Mouse (Mus musculus) layer of hippocampus, adult 9-10 months (tissue): ENCODE data around the gene Dag1.
"Not testable (repeated sequence)": the region's sequence is repeated elsewhere in the genome, so short reads cannot be mapped to it uniquely, and the experiment has no call there.

Experiments used
- DNase-seq: peaks from one replicate; pipeline ENCODE4 v3.0.0; 2022; ENCODE audit warnings: low spot score

Dag1 gene

DNA sequence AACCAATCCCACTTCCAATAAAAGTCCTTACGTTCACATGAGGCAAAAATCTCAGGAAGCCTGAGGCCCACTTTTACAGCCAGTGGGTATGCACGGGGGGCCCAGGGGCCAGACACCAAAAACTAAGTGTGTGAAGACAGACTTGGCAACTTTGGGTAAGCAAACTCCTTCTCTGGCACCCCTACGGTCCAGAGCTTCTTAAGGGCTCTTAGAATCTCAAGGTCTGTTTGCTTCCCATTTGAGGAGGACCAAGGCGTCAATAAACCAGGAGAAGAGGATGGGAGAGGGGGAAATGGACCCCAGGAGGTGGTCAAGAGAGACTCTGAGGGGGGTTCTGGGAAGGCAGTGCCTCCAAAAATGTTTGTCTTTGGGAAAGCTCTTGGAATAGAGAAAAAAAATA, 9.7 kb upstream of the Dag1 start:
- DNase-seq = no peak

DNA sequence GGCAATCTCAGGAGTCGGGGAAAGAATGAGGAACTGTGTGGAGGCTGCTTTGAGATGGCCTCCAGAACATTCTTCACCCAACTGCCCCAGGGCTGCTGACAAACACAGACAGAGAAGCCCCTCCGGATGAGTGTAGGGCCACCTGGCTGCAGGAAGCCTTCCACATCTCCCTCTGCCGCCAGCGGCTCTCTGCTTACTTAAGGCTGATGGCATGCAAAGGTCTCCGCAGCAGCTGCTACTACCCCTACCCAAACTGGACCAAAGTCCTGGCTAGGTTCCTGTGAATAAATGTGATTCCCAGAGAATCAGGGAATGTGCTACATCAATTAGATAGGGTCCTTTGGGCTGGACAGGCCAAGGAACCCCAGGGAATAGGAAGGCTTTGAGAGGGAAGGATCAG, 8.9 kb upstream of the Dag1 start:
- no peak for DNase-seq

DNA sequence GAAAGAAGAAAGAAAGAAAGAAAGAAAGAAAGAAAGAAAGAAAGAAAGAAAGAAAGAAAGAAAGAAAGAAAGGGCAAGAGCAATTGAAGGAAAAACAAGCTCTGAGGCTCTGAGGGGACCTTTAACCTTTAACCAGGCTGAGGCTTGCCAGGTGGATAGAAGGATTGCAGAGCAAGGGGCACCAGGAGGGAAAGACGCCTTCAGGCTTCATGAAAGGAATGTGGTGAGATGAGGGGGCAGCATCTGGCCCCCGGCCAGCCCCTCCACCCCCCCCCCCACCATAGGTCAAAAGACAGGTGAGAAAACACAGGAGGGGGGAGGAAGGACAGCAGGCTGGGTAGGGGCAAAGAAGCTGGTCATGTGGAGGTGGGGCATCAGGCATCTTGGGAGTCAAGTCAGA, 8.2 kb upstream of the Dag1 start:
- no peak for DNase-seq

DNA sequence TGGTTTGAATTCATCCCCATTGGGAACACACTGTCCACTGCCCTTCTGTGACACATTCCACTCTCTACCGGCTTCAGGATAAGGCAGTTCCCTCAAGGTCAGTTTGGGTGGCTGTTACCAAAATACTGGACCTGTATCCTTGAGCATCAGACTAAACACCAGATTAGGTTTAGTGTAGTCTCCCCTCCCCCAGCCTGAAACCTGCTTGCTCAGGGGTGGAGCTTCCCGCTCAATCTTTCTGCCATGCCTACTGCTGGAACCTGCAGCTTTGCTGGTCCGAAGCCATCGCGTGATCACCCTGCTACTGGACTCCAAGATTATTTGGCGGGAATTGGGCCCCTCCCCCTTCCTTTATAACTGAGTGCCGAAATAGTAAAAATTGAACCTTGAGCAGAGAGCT, 4.9 kb upstream of the Dag1 start:
- DNase-seq = not testable (repeated sequence)

DNA sequence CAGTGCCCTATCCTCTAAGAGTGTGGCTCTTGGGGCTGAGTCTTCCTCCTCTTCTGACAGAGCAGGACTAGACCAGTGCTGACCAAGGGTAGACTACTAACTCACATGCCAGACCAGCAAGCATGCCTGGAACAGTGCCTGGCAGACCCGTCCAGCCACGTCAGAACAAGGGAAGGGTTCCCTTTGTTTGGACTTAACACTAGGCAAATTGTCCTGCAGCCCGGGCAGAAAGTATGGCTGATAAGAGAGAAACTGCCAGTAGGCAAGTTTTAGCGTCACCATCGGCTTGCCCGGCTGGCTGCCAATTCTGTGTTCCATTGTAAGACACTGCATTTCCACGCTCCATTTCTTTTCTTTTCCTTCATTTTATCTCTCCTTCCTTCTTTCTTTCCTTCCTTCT, 3.9 kb upstream of the Dag1 start:
- DNase-seq = no peak

DNA sequence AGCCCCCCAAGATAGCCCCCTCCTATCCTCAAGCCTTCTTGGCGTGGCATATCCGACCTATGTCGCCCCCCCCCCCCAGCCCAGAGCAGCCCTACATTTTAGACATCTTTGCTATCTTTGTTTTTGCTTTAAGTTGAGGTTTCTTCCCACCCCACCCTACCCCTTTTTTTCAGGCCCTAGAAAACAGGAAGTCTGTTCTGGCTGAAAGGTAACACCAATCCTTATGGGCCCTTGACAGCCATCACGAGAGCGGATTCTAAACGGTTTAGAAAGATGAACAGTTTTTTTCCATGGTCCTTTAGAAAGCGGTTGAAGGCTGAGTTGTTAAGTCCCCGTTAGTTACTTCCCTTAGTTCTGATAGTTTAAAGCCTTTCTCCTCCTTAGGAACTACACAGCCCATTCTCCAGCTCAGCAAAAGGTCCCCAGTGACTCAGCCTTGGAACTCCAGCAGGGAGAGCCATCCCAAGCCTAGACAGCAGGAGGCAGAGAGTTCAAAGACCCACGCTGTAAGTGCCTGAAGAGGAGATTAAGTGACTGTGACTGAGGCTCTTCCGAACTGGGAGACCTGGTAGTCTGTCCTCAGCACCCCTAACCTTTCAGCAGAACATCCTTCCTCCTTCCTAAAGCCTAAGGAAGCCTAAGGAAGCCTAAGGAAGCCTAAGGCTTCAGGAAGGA, 2.6 kb upstream of the Dag1 start:
- DNase-seq = no peak

DNA sequence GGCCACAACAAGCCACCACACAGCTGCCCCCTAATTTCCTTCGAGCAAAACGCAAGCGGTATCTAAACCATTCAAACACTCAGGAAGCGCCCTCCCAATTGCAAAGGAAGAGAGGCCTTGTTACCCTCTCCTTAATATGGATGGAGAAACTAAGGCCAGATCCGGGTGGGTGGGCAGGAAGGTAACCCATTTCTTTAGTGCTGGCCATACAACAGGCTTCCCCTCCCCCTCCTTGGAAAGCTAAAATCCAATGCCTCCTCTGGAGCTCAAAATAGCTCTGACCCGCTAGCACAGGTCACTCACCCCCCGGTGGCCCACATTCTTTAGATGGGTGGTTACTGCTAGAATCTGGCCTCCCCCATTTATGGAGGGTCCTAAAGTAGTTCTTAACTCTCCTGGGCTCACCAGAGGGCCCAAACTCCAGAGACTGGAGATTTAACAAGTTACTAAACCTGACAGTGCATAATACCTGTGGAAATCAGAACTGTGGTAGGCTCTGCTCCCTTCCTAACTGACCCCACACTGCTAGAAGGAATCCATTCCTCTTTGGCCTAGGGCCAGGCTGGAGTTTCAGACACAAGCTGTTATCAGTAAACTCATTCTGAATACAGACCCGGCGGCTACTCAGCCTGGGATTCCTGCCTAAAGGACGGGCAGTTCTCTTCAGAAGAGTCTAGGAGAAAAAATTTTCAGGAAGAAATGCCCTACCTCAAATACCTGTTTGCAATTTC, 598 bp upstream of the Dag1 start:
- no peak for DNase-seq

DNA sequence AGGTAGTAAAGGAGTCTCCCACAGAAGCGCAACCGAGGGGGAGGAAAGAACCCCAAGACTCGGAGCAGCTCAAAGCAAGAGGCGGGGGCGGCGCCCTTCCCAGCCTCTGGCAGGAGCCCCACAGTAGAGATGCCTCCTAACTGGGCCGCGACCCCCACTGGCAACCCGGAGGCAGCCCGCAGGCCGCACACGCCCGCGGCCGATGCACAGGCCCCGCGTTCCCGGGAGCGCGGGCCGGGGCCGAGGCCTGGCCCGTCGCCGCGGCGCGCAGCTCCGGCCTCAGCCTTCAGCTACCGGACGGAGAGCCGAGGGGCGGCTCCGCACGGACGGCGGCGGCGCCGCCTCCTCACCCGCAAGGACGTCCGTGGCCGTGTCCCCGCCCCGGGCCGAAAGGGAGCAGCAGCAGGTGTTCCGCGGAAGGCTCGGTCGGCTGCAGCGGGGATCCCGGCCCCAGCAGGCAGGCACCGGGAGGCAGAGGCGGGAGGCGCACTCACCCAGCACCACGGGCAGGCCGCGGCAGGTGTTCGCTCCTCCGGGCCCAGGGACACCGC, 552 bp downstream of the Dag1 start:
- no peak for DNase-seq

DNA sequence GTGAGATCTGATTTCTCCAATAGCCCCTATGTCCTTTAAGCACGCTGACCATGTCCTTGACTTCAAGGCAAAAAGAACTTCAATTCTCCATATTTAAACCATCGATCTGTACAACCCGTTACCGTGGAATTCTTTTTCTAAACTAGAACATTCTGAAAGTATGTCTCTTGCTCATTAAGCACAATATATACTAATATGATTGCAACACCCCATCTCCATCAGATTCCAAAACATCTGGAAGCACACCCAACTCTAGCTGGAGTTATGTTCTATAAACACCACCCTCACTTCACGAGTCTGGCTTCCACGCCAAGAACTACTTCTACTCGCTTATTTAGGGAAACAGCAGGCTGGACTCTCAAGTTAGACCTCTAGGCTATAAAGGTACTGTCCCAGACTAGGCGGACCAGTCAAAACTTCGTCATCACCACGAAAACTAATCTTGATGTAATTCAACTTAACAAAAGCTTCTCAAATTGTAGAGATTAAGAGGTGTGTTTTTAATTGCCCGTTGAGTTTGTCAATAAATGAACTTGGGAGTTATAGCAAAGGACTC, 1.2 kb downstream of the Dag1 start:
- DNase-seq = no peak

DNA sequence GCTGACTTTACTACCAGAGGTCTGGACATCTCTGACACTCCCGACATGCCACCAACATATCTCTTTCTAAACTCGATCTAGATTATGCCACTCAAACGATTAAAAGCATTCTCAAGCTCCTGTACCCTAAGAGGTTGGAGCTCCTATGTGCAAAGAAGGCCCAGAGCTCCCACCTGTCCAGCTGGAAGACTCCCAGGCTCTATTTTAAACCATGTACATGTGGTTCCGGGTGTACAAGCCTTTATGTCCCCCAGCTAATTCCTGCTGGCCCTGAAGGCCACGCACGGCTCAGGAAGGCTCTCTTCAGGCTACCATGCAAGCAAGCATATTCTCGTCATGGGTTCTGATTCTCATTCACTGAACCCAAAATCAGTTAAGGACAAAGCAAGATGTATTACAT, 1.9 kb downstream of the Dag1 start:
- DNase-seq = no peak

DNA sequence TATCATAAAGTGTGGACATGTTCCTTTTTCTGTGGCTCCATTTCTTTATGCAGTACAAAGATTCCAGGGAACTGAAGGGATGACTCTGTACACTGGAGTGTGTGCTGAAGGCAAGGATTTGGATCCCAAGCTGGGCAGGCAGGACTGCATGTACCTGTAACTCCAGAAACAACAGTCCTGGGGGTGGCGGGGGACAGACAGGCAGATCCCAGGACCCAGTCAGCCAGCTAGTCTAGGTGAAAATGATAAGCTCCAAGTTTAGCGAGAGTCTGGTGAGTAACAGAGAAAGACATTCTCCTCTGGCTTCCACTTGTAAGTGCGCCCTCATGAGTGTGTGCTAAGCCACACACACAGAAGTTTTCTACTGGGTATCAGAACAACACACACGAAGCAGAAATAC, 3.2 kb downstream of the Dag1 start:
- DNase-seq = no peak

DNA sequence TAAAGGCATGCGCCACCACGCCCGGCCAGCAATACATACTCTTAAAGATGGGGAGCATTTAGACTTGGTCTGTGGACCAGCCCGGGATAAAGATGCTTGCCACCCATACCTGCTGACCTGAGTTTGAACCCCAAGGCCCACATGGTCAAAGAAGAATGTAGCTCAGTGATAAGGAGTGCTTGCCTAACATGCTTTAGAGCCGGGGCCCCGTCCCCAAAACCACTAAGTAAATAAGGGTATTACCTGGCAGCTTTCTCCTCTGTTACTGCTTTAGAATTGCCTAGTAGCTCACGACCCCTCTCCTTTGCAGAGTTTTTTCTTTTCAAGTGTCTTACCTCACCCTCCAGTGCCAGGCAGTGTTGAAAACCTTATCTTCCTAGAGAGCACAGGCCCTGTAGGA, 11.0 kb downstream of the Dag1 start:
- DNase-seq = no peak

DNA sequence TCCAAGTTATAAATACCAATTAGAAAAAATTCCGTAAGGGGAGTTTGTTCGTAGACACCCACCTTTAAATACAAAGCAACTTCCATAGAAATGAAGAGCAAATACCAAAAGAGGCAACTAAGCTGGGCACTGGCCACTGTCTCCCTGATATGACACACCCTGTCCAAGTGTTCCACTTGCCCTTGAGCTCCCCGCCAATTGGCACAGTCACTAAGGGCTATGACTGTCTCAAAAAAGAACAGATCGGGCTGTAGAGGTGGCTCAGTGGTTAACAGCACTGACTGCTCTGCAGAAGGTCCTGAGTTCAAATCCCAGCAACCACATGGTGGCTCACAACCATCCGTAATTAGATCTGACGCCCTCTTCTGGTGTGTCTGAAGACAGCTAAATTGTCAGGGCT, 11.9 kb downstream of the Dag1 start:
- no peak for DNase-seq

DNA sequence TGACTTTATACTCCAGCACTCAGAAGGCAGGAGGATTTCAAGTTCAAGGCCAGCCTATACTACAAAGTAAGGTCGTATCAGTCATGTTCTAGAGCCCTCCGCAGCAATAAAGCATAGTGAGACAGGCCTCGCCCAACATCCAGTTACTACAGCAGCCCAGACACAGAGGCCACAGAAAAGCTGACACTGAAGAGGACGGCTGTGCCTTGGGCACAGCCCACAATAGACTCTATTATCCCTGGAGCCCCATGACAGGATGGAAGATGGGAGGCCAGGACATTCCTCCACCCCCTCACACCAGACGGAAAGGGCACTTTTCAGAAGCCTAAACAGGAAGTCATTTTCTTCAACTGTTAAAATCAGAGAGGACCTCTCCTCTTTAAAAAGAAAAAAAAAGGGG, 14.8 kb downstream of the Dag1 start:
- DNase-seq = no peak

DNA sequence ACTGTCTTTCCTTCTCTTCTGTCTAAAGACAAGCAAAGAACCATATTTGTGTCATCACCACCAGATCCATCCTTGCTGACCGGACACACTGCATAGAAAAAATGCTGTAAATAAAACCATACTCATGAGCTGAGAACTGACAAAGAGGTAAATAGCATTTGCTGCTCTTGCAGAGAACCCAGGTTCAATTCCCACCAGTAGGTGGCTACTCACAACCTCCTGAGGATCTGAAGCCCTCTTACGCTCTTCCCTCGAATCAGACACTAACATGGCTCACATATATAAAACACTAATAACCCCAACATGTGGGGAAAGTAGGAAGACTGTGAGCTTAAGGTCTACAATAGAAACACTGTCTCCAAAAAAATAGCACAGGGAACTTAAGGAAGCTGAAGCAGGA, 18.8 kb downstream of the Dag1 start:
- no peak for DNase-seq

DNA sequence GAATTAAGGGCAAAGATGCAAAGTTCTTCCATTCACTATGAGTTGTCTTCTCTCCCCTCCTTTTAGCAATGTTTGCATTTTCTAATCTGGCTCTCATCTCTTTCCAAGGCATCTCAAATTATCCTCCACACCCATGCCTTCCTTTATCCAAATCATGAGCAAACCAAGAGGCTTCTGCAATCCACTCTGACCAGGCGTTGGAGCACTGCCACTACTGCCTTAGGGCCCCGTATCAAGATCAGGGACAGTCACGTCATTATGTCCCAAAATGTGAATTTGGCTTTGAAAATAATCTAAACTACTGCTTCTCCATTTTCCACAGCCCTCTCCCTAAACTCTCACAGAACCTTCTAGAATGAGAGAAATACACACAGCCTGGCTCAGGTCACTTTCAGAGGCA, 19.2 kb downstream of the Dag1 start:
- DNase-seq = no peak

DNA sequence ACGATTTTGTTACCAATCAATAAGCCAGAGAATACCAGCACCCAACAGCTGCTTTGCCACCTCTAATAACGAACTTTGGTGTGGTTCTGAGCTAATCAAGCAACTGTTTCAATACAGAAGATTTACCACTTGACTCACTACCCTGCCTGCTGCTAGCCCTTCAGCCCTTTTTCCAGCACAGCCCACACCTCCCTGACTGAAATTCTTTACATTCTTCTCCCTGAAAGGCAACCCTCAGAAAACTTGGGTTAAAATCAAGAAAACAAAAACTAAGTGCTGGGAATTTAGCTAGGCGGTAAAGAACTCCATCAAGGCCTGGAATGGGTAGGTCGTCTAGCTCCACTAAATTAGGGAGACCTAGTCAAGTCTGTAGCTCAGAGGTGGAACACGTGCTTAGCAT, 23.8 kb downstream of the Dag1 start:
- no peak for DNase-seq

DNA sequence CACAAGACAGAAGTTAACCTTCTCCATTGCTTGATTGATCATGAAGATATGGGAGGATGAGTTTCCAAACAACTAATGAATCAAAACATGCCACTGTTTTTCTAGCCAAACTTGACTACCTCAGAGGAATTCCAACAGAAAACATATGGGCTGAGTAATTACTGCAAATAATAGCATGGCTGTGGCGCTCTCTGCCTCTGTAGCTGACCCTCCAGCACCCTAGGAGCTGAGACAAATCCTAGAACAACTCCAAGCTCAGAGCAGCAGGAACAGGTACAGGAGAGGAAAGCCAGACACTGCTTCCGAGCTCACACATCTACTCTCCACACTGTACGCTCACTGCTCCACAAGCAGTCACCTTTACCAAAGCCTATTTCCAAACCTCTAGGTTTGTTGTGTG, 24.9 kb downstream of the Dag1 start:
- DNase-seq = no peak

DNA sequence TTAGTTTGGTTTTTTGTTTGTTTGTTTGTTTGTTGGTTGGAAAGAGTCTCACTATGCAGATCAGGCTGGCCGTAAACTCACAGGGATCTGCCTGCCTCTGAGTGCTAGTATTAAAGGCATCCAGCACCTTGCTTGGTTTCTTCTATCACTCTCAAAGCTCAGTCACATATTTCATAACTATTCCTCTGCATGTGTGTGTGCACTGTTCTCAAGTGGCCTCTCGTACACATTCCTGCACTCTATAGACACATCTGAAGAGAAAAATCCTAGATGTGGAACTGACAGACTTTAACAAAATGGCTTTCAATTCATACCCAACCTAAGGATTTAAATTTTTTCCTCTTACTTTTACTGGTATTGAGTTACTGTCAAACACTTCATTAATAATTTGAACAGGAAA, 25.4 kb downstream of the Dag1 start:
- no peak for DNase-seq

DNA sequence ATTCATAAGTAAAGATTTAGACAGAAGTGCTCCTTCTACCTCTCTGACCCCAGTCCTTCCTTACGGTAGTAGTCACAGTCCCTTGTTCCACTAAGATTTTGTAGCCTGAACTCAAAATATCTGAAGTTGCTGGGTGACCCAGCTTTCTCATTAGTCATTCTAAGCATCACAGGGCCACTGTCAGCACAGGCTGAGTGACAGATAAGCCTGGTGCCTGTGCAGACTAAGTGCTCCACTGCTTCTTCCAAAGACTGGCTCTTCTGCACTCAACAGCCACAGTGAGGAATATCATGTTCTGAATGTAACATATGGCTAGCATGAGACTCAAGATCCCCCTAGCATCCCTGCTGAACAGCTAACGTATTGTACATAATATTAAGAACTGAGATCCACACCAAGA, 29.1 kb downstream of the Dag1 start:
- no peak for DNase-seq

DNA sequence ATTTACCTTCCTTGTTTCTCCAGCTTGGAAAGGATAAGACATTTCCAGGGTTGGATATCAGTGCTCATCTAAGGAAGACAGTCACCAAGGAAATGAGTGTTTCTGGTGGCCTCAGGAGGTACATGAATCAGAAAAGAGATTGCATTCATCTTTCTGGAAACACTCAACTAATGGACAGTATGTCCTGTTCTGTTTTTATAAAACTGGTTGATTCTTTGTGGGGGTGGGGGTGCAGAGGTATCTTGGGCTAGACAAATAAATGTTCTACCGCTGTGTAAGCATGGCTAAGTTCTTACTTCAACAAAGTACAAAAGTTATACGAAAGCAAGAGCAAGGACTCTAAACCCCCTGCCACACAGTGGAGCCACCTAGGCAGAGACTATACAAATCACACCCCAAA, 30.9 kb downstream of the Dag1 start:
- DNase-seq = no peak

DNA sequence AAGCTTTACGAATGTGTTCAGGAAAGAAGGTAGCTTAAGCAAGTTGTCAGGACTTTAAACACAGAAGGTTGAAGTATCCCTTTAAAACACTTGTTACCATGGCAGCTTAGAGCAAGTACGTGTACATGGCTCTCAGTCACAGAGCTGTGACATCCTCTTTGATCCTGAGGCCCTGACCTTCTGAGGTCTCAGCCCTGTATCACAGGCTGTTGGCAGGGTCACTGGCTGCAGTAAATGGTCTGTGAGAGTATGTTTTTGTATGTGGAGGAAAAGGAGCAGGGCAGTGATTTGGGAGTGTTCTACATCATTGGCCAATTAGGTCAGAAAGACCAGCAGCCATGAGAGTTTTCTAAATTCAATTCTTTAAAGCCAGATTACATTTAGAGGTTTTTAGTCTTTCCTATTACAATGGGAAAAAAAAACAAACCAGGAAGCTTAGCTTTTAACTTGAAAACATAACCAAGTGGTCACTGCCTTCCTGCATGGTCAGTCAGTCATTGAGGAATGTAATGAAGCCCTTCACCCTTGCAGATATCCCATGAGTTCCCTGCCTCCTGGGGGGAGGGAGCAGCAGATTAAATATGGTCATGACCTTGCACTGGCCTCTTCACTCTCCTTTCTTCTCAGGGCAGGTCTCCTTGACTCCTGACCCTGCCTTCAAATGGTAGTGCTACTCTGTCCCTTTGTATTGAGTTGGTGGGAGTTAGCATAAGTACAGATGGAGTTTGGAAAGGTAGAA, 35.7 kb downstream of the Dag1 start:
- DNase-seq = no peak

DNA sequence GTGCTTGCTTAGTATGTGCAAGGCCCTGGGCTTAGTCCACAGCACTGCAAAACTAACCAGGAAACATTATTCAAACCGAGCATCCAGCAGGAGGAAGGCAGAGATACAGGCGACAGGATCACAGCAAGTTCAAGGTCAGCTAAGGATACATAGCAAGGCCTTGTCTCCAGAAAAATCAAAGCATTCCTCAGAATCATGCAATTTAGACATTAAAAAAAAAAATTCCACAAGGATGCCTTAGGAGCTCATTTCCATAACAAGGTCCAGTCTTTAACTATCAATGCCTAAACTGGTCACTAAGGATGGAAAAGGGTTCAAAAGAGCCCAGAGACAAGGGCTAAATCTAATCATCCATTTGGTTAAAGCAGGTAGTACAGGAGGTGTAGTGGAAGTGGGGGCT, 38.6 kb downstream of the Dag1 start:
- no peak for DNase-seq
